Mouse (Mus musculus) cerebellum, adult 2 months (tissue): ENCODE measurements around the gene Rps6ka5. TPM values are rescaled to one million over a fixed set of nuclear protein-coding genes. Genes with fewer than 3 reads are reported as not detected.
A peak's percentile ranks its signal among the peaks of the same experiment; 100 is the strongest.

Experiments
- DNase-seq, 2 experiments: peaks; one replicate each; pipeline ENCODE4 v3.0.0; 2021
- H3K27ac ChIP-seq: fragments of 200-500 bp; 2 replicates; pipeline ENCODE4 v1.5.1; 2012; ENCODE audit warnings: low read length, control low read depth, inconsistent platforms; ENCODE audit not compliant: insufficient read depth
- H3K27me3 ChIP-seq: fragments of 200-500 bp; 2 replicates; pipeline ENCODE4 v1.6.1; 2012; ENCODE audit warnings: inconsistent platforms, mild to moderate bottlenecking, low read length, moderate library complexity; ENCODE audit not compliant: control insufficient read depth, insufficient read depth
- H3K4me1 ChIP-seq: fragments of 200-500 bp; 2 replicates; pipeline ENCODE4 v1.6.1; 2011; ENCODE audit warnings: low read length; ENCODE audit not compliant: control insufficient read depth, insufficient read depth
- H3K4me3 ChIP-seq: fragments of 200-500 bp; replicated peaks from 2 replicates; pipeline ENCODE3; 2011; ENCODE audit warnings: mild to moderate bottlenecking, low read depth, low read length, control low read depth; ENCODE audit not compliant: insufficient read depth
- CTCF ChIP-seq: fragments of 200-500 bp; IDR thresholded peaks from 2 replicates; pipeline ENCODE4 v1.5.1; 2011; ENCODE audit warnings: low read depth, mild to moderate bottlenecking, control low read depth, low read length, moderate library complexity, borderline replicate concordance; ENCODE audit not compliant: insufficient read depth
- POLR2A ChIP-seq: fragments of 200-500 bp; IDR thresholded peaks from 2 replicates; pipeline ENCODE4 v1.6.1; 2011; ENCODE audit warnings: low read length, control low read depth, borderline replicate concordance; ENCODE audit not compliant: insufficient read depth
- whole genome bisulfite sequencing: fragments of 180-500 bp; shearing (Covaris S2); methylation state at CpG from one replicate; pipeline ENCODE4 v1.1.7; 2018; 5-methylcytosine and 5-hydroxymethylcytosine counted together
- polyA plus RNA-seq: library from polyadenylated mRNA; depleted of rRNA; stranded (reverse); fragments of >200 nt; gene quantifications from 2 replicates; pipeline ENCODE4 v1.2.3, GENCODE M21; 2012

Rps6ka5 gene
- polyA plus RNA-seq, 1 experiment, result 22.9 TPM

DNA sequence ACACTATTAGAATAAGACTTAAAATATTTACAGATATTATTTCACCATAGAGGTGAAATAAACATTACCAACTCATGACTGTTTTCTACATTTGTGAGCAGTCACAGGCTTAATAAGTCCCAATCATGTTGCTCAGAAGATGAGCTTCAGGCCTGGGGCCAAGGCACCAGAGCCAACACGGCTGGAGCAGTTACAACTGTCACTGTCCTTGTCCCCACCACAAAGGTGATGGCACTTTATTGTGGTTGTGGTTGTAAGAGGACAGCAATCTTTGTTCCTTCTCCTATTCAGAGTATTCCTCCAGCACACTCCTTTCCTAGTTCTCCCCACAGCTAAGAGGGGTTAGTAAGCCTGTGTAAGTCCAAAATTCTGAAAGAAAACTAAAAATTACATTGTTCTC, 45.5 kb downstream of the Rps6ka5 start:
- Histone ChIP-seq H3K27ac (no peak overlapping the region), H3K4me1 (peaks cover 7% of the 10 kb centered on the region), H3K4me3 (no peak overlapping the region), H3K27me3 (no peaks in the 10 kb centered on the region)
- TF ChIP-seq POLR2A, result no peak
- TF ChIP-seq CTCF, result no peak
- 4% methylated on average over 1 of the region's 1 CpGs for WGBS
- DNase-seq, result peak; percentile 47 to 63

DNA sequence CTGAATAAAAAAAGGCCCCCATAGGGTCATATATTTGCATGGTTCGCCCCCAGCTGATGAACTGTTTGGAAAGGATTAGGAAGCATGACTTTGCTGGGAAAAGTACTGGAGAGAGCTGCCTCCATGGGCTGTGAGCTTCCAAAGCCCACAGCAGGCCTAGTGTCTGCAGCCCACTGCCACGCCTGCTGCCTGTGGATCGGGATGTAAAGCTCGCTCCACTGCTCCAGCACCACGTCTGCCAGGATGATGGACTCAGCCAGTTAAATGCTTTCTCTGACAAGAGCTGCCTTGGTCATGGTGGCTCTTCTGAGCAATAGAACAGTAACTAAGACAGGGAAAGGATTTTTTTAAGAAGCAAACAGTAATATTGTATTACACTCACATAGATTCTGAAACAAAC, 46.1 kb downstream of the Rps6ka5 start:
- H3K4me3 ChIP-seq, result no peak overlapping the region
- TF ChIP-seq POLR2A (no peak), CTCF (no peak)
- WGBS, result 49% methylated on average over 5 of the region's 5 CpGs
- H3K27ac ChIP-seq, result peak overlapping the region; percentile 4; the same call in 1 of the 2 replicates
- H3K4me1 ChIP-seq, result peaks cover 7% of the 10 kb centered on the region
- H3K27me3 ChIP-seq, result no peaks in the 10 kb centered on the region
- no peak for DNase-seq

DNA sequence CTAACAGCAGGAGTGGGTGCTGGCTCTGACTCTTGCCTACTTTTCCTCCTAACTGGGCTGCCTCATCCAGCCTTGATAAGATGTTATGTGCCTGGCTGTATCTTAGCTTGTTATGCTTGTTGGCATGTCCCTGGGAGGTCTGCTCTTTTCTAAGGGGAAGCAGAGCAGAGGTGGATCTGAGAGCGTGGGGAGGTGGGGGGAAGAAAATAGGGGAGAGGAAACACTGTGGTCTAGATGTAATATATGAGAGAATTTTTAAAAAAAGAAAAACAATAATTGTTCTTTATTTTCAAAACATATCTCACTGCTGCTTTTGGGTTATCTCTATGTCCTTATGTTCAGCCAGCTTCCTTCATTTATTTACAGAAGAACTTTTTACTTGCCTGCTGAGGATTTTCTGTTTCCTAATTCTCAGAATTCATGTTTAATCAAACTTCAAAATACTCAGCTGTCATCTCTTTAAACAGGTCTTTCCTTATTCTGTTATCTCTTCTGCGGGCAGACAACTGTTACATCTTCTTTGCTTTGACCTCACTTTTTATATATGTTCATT, 56.1 kb downstream of the Rps6ka5 start:
- Histone ChIP-seq H3K4me1 (no peaks in the 10 kb centered on the region), H3K4me3 (no peak overlapping the region), H3K27ac (no peak overlapping the region), H3K27me3 (no peaks in the 10 kb centered on the region)
- no peak for TF ChIP-seq POLR2A
- no peak for TF ChIP-seq CTCF
- no peak for DNase-seq
- 84% methylated on average over 2 of the region's 2 CpGs for WGBS

DNA sequence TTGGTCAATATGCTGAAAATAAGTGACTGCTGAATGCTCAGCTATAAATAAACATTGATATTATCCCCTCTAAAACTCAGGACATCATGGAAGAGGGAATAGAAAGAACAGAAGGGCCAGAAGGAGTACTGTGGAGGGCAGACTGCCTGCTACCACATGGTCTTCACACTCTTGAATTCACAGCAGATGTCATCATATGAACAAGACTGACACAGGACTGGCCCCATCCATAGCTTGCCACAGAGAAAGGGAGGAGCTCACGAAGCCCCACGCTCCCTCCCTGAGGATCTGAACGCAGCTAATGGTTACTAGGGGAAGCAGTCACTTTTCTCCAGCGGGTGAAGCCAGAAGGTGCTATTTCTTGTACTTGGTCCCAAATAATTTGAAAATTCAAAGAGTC, 61.5 kb downstream of the Rps6ka5 start:
- peak overlapping the region; percentile 69; the same call in 1 of the 2 replicates for H3K27ac ChIP-seq

DNA sequence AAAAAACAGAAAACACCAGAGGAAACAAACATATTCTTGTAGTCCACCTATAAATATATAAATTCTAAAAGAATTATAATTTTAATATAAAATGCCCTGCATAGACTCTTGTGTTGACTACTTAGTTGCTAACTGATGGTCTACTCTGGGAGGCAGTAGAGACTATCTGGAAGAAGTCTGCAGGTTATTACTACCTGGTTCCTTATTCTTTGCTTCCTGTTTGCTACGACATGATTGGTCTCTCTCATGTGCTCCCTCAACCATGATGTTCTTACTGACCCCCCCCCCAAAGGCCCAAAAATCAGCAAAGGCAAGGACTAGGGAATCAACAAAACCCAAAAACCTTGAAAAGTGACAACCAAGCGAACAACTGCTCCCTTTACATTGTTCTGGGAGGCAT, 66.7 kb downstream of the Rps6ka5 start:
- DNase-seq, result no peak
- H3K4me1 ChIP-seq, result peaks cover 3% of the 10 kb centered on the region
- no peaks in the 10 kb centered on the region for H3K27me3 ChIP-seq
- no peak overlapping the region for H3K27ac ChIP-seq
- H3K4me3 ChIP-seq, result no peak overlapping the region
- 95% methylated on average over 2 of the region's 2 CpGs for WGBS
- TF ChIP-seq POLR2A (no peak), CTCF (no peak)

More for the DNA sequence above, 61.5 kb downstream of the Rps6ka5 start:
- H3K4me1 ChIP-seq, result peaks cover 6% of the 10 kb centered on the region
- H3K27me3 ChIP-seq, result no peaks in the 10 kb centered on the region
- no peak overlapping the region for H3K4me3 ChIP-seq
- 25% methylated on average over 4 of the region's 4 CpGs for WGBS
- no peak for TF ChIP-seq POLR2A
- TF ChIP-seq CTCF, result no peak
- DNase-seq, result peak in 1 of 2 experiments; percentile 15

DNA sequence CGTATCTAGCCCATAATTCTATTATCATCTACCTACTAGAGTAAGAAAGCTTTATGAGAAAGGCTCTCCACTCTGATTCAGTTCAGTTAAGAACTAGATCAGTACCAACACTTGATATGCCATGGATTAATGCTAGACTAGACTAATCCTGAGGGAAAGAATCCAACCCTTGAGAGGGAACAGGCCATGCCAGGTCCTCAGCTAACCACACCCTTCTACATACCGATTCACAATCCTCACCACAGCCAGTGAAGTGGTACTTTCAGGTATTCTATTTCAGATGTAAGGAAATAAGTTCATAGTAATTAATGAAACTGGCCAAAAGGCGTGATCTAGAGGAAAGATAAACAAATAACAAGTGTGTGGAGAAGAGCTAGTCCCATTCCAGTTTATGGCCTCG, 70.8 kb downstream of the Rps6ka5 start:
- no peak overlapping the region for H3K4me3 ChIP-seq
- no peak overlapping the region for H3K27ac ChIP-seq

DNA sequence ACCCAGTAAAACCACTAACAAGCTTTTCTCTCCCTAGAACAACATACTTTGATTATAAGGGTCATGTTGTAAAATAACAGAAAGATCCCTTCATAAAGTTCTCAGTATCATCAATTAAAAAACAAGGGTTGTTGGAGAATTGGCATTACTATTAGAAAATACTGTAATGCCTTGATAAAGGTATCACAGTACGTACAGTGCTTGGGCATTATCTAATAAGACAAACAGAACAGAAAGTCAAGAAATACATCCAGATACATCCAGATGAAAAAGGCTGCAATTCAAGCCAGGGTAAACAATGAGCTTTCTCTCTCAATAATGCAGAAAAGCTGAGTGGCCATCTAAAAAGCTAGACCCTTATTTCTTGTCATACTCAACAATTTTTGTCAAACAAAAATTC, 84.8 kb downstream of the Rps6ka5 start:
- WGBS, result 95% methylated on average over 1 of the region's 1 CpGs
- no peaks in the 10 kb centered on the region for H3K27me3 ChIP-seq
- H3K4me1 ChIP-seq, result no peaks in the 10 kb centered on the region
- no peak overlapping the region for H3K27ac ChIP-seq
- TF ChIP-seq POLR2A, result no peak
- TF ChIP-seq CTCF, result no peak
- no peak overlapping the region for H3K4me3 ChIP-seq
- no peak for DNase-seq

More for the DNA sequence above, 70.8 kb downstream of the Rps6ka5 start:
- Histone ChIP-seq H3K27me3 (no peaks in the 10 kb centered on the region), H3K4me1 (no peaks in the 10 kb centered on the region)
- TF ChIP-seq CTCF (no peak), POLR2A (no peak)
- DNase-seq, result no peak
- WGBS, result 90% methylated on average over 4 of the region's 4 CpGs

DNA sequence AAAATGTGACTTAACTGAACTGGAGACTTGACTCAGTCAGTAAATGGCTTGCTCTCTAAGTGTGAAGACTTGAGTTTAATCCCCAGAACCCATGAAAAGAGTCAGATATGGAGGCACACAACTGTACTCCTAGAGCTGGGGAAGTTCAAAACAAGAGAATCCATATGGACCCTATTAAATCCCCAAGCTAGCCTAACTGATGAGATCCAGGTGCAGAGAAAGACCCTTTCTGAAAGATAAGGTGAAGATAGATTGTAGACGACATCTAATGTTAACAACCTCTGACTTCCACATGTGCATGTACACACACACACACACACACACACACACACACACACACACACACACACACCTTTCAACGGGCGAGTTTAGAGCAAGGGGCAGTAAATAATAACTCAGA, 86.1 kb downstream of the Rps6ka5 start:
- WGBS, result 91% methylated on average over 3 of the region's 3 CpGs
- no peak overlapping the region for H3K27ac ChIP-seq
- H3K4me3 ChIP-seq, result no peak overlapping the region
- TF ChIP-seq POLR2A (no peak), CTCF (no peak)
- no peak for DNase-seq
- no peaks in the 10 kb centered on the region for H3K27me3 ChIP-seq
- H3K4me1 ChIP-seq, result no peaks in the 10 kb centered on the region; the same call in 1 of the 2 replicates
